Mouse (Mus musculus): ENCODE data around the gene Xrcc5. TPM values are rescaled to one million over a fixed set of nuclear protein-coding genes. Genes with fewer than 3 reads are reported as not detected.

Xrcc5 gene
- total RNA-seq, 2 experiments from 2014 or later, result 1.9 to 5.6 TPM

GRCm38 (mm10) chr1:72380544-72380943 lies 73.3 kb downstream of the Xrcc5 start:
- no peak for ATAC-seq (replicated peaks; ENCODE audit: low FRiP score, poor library complexity, severe bottlenecking)

GRCm38 (mm10) chr1:72383056-72383455 lies 75.8 kb downstream of the Xrcc5 start:
- ATAC-seq (replicated peaks; ENCODE audit: low FRiP score, poor library complexity, severe bottlenecking), result no peak

GRCm38 (mm10) chr1:72383651-72384050 lies 76.4 kb downstream of the Xrcc5 start:
- no peak for ATAC-seq (replicated peaks; ENCODE audit: low FRiP score, poor library complexity, severe bottlenecking)

- ATAC-seq (replicated peaks; ENCODE audit: low FRiP score, poor library complexity, severe bottlenecking), result no peak
These were observed 83.2 kb downstream of the Xrcc5 start for GRCm38 (mm10) chr1:72390420-72390819.

- no peak for ATAC-seq (replicated peaks; ENCODE audit: low FRiP score, poor library complexity, severe bottlenecking)
These were observed 92.6 kb downstream of the Xrcc5 start for GRCm38 (mm10) chr1:72399720-72400401.

GRCm38 (mm10) chr1:72400616-72401015 lies 93.4 kb downstream of the Xrcc5 start:
- ATAC-seq (replicated peaks; ENCODE audit: low FRiP score, poor library complexity, severe bottlenecking), result no peak

- no peak for ATAC-seq (replicated peaks; ENCODE audit: low FRiP score, poor library complexity, severe bottlenecking)
These were observed 94.3 kb downstream of the Xrcc5 start for GRCm38 (mm10) chr1:72401331-72402069.

GRCm38 (mm10) chr1:72406505-72407079 lies 99.4 kb downstream of the Xrcc5 start:
- ATAC-seq (replicated peaks; ENCODE audit: low FRiP score, poor library complexity, severe bottlenecking), result no peak

- ATAC-seq (replicated peaks; ENCODE audit: low FRiP score, poor library complexity, severe bottlenecking), result no peak
These were observed 102.7 kb downstream of the Xrcc5 start for GRCm38 (mm10) chr1:72409936-72410335.

GRCm38 (mm10) chr1:72411108-72411507 lies 103.9 kb downstream of the Xrcc5 start:
- no peak for ATAC-seq (replicated peaks; ENCODE audit: low FRiP score, poor library complexity, severe bottlenecking)

GRCm38 (mm10) chr1:72413205-72413604 lies 106.0 kb downstream of the Xrcc5 start:
- no peak for ATAC-seq (replicated peaks; ENCODE audit: low FRiP score, poor library complexity, severe bottlenecking)

- no peak for ATAC-seq (replicated peaks; ENCODE audit: low FRiP score, poor library complexity, severe bottlenecking)
These were observed 106.9 kb downstream of the Xrcc5 start for GRCm38 (mm10) chr1:72414133-72414532.

- ATAC-seq (replicated peaks; ENCODE audit: low FRiP score, poor library complexity, severe bottlenecking), result no peak
These were observed 107.5 kb downstream of the Xrcc5 start for GRCm38 (mm10) chr1:72414561-72415253.

- no peak for ATAC-seq (replicated peaks; ENCODE audit: low FRiP score, poor library complexity, severe bottlenecking)
These were observed 111.8 kb downstream of the Xrcc5 start for GRCm38 (mm10) chr1:72418744-72419655.

- ATAC-seq (replicated peaks; ENCODE audit: low FRiP score, poor library complexity, severe bottlenecking), result no peak
These were observed 113.0 kb downstream of the Xrcc5 start for GRCm38 (mm10) chr1:72420220-72420619.

- no peak for ATAC-seq (replicated peaks; ENCODE audit: low FRiP score, poor library complexity, severe bottlenecking)
These were observed 114.9 kb downstream of the Xrcc5 start for GRCm38 (mm10) chr1:72422121-72422520.

GRCm38 (mm10) chr1:72426456-72426855 lies 119.2 kb downstream of the Xrcc5 start:
- no peak for ATAC-seq (replicated peaks; ENCODE audit: low FRiP score, poor library complexity, severe bottlenecking)

- no peak for ATAC-seq (replicated peaks; ENCODE audit: low FRiP score, poor library complexity, severe bottlenecking)
These were observed 121.3 kb downstream of the Xrcc5 start for GRCm38 (mm10) chr1:72428526-72428925.

- no peak for ATAC-seq (replicated peaks; ENCODE audit: low FRiP score, poor library complexity, severe bottlenecking)
These were observed 122.0 kb downstream of the Xrcc5 start for GRCm38 (mm10) chr1:72429107-72429807.
